Mouse (Mus musculus) MEL (cell line): ENCODE measurements around the gene Sapcd2. TPM values are rescaled to one million over a fixed set of nuclear protein-coding genes. Genes with fewer than 3 reads are reported as not detected.

Experiments
- DNase-seq: peaks from one replicate; pipeline ENCODE4 v3.0.0; 2011; ENCODE audit warnings: low read depth, low spot score
- H3K27ac ChIP-seq: 2 replicates; pipeline ENCODE4 v1.5.1; 2012; ENCODE audit warnings: low read depth, mild to moderate bottlenecking, control low read depth, low read length, moderate library complexity; ENCODE audit not compliant: control insufficient read depth
- H3K27me3 ChIP-seq, 2 experiments: fragments of 150-350 bp in 1 of 2; sonication (generic) in 1 of 2; 2 replicates each; pipeline ENCODE4 v1.6.1; 2012; ENCODE audit warnings: low read length in 2 of 2, mild to moderate bottlenecking in 2 of 2, improper control_type of control experiment in 1 of 2, moderate library complexity in 1 of 2; ENCODE audit not compliant: insufficient read depth in 2 of 2, control insufficient read depth in 1 of 2
- H3K36me3 ChIP-seq, 2 experiments: 2 replicates each; pipeline ENCODE4 v1.6.1; 2012 to 2014; ENCODE audit warnings: low read length in 2 of 2, improper control_type of control experiment in 1 of 2, inconsistent platforms in 1 of 2, mild to moderate bottlenecking in 1 of 2; ENCODE audit not compliant: insufficient read depth in 2 of 2, control insufficient read depth in 1 of 2
- H3K4me1 ChIP-seq, 2 experiments: fragments of 150-350 bp in 1 of 2; sonication (generic) in 1 of 2; 2 replicates each; pipeline ENCODE4 v1.6.1; 2012; ENCODE audit warnings: low read length in 2 of 2, improper control_type of control experiment in 1 of 2, mild to moderate bottlenecking in 1 of 2; ENCODE audit not compliant: insufficient read depth in 2 of 2, control insufficient read depth in 1 of 2
- H3K4me3 ChIP-seq, 2 experiments: fragments of 150-350 bp in 1 of 2; sonication (generic) in 1 of 2; 2 replicates each; pipeline ENCODE4 v1.5.1; 2012; ENCODE audit warnings: low read depth in 2 of 2, low read length in 2 of 2, mild to moderate bottlenecking in 2 of 2, moderate library complexity in 2 of 2, control low read depth in 1 of 2, improper control_type of control experiment in 1 of 2; ENCODE audit not compliant: control insufficient read depth in 1 of 2, insufficient read depth in 1 of 2
- H3K79me2 ChIP-seq: 2 replicates; pipeline ENCODE4 v1.6.1; 2012; ENCODE audit warnings: mild to moderate bottlenecking, low read length, moderate library complexity; ENCODE audit not compliant: control insufficient read depth, poor library complexity, insufficient read depth
- H3K9ac ChIP-seq: 2 replicates; pipeline ENCODE4 v1.6.1; 2012; ENCODE audit warnings: low read depth, mild to moderate bottlenecking, control low read depth, low read length, moderate library complexity; ENCODE audit not compliant: control insufficient read depth, poor library complexity, severe bottlenecking
- H3K9me3 ChIP-seq: fragments of 150-350 bp; sonication (generic); replicated peaks from 2 replicates; pipeline ENCODE4 v1.6.1; 2012; ENCODE audit warnings: mild to moderate bottlenecking, low read length, improper control_type of control experiment, moderate library complexity; ENCODE audit not compliant: insufficient read depth
- CTCF ChIP-seq, 3 experiments: IDR thresholded peaks in 2 of 3; conservative IDR thresholded peaks in 1 of 3; 2 replicates each; pipeline ENCODE4 v1.5.1; 2011 to 2012; ENCODE audit warnings: low read length in 3 of 3, low read depth in 2 of 3, mild to moderate bottlenecking in 2 of 3, improper control_type of control experiment in 1 of 3, inconsistent platforms in 1 of 3, mixed read lengths in 1 of 3, moderate library complexity in 1 of 3; ENCODE audit not compliant: control insufficient read depth in 1 of 3, insufficient read depth in 1 of 3, poor library complexity in 1 of 3, severe bottlenecking in 1 of 3
- E2F4 ChIP-seq: IDR thresholded peaks from 2 replicates; pipeline ENCODE4 v1.6.1; 2011; ENCODE audit warnings: low read depth, low read length, improper control_type of control experiment, borderline replicate concordance
- ELF1 ChIP-seq: IDR thresholded peaks from 2 replicates; pipeline ENCODE4 v1.6.1; 2014; ENCODE audit warnings: low read depth, mild to moderate bottlenecking, inconsistent platforms, low read length, improper control_type of control experiment, moderate library complexity
- GABPA ChIP-seq: IDR thresholded peaks from 2 replicates; pipeline ENCODE4 v1.6.1; 2012; ENCODE audit warnings: low read depth, mild to moderate bottlenecking, inconsistent platforms, low read length, improper control_type of control experiment, moderate library complexity
- GATA1 ChIP-seq: IDR thresholded peaks from 2 replicates; pipeline ENCODE4 v1.6.1; 2011; ENCODE audit warnings: low read depth, low read length, improper control_type of control experiment
- HCFC1 ChIP-seq: IDR thresholded peaks from 2 replicates; pipeline ENCODE4 v1.6.1; 2012; ENCODE audit warnings: low read depth, mild to moderate bottlenecking, inconsistent platforms, low read length, improper control_type of control experiment, moderate library complexity
- JUND ChIP-seq: IDR thresholded peaks from 2 replicates; pipeline ENCODE4 v1.6.1; 2011; ENCODE audit warnings: low read depth, mild to moderate bottlenecking, improper control_type of control experiment, low read length
- MAFK ChIP-seq: IDR thresholded peaks from 2 replicates; pipeline ENCODE4 v1.6.1; 2011; ENCODE audit warnings: low read depth, mild to moderate bottlenecking, low read length, improper control_type of control experiment, borderline replicate concordance
- MAX ChIP-seq: IDR thresholded peaks from 2 replicates; pipeline ENCODE4 v1.6.1; 2011; ENCODE audit warnings: low read length, improper control_type of control experiment
- MYB ChIP-seq: IDR thresholded peaks from 2 replicates; pipeline ENCODE4 v1.6.1; 2011; ENCODE audit warnings: mild to moderate bottlenecking, low read depth, low read length, improper control_type of control experiment
- NRF1 ChIP-seq: IDR thresholded peaks from 2 replicates; pipeline ENCODE4 v1.6.1; 2014; ENCODE audit warnings: low read depth, mild to moderate bottlenecking, inconsistent platforms, low read length, improper control_type of control experiment, moderate library complexity; ENCODE audit not compliant: poor library complexity, insufficient read depth, severe bottlenecking
- POLR2A ChIP-seq, 2 experiments: IDR thresholded peaks; 2 replicates each; pipeline ENCODE4 v1.6.1; 2011 to 2012; ENCODE audit warnings: low read length in 2 of 2, mild to moderate bottlenecking in 2 of 2, control low read depth in 1 of 2, improper control_type of control experiment in 1 of 2, low read depth in 1 of 2, moderate library complexity in 1 of 2; ENCODE audit not compliant: control insufficient read depth in 1 of 2, insufficient read depth in 1 of 2, poor library complexity in 1 of 2
- RCOR1 ChIP-seq: IDR thresholded peaks from 2 replicates; pipeline ENCODE4 v1.6.1; 2012; ENCODE audit warnings: low read depth, mild to moderate bottlenecking, inconsistent platforms, low read length, improper control_type of control experiment
- SMC3 ChIP-seq: IDR thresholded peaks from 2 replicates; pipeline ENCODE4 v1.6.1; 2011; ENCODE audit warnings: low read depth, low read length, improper control_type of control experiment
- TBP ChIP-seq: IDR thresholded peaks from 2 replicates; pipeline ENCODE4 v1.8.0; 2011; ENCODE audit warnings: low read depth, low read length, improper control_type of control experiment
- UBTF ChIP-seq: IDR thresholded peaks from 2 replicates; pipeline ENCODE4 v1.6.1; 2012; ENCODE audit warnings: low read depth, mild to moderate bottlenecking, inconsistent platforms, low read length, improper control_type of control experiment, moderate library complexity, borderline replicate concordance; ENCODE audit not compliant: insufficient read depth
- USF1 ChIP-seq: IDR thresholded peaks from 2 replicates; pipeline ENCODE4 v1.6.1; 2014; ENCODE audit warnings: low read depth, mild to moderate bottlenecking, inconsistent platforms, low read length, improper control_type of control experiment, moderate library complexity
- ZC3H11A ChIP-seq: IDR thresholded peaks from 2 replicates; pipeline ENCODE4 v1.6.1; 2012; ENCODE audit warnings: low read depth, mild to moderate bottlenecking, inconsistent platforms, low read length, improper control_type of control experiment
- ZKSCAN1 ChIP-seq: IDR thresholded peaks from 2 replicates; pipeline ENCODE4 v1.6.1; 2012; ENCODE audit warnings: low read depth, mild to moderate bottlenecking, inconsistent platforms, low read length, improper control_type of control experiment, moderate library complexity
- ZNF384 ChIP-seq: IDR thresholded peaks from 2 replicates; pipeline ENCODE4 v1.6.1; 2012; ENCODE audit warnings: low read depth, mild to moderate bottlenecking, inconsistent platforms, low read length, improper control_type of control experiment
- polyA plus RNA-seq, 2 experiments: library from polyadenylated mRNA; stranded (reverse) in 1 of 2; unstranded in 1 of 2; fragments of >175 nt in 1 of 2; fragments of >200 nt in 1 of 2; gene quantifications; 2 replicates each; pipeline versions ENCODE4 v1.2.1 to v1.2.4; 2012; ENCODE audit warnings: low replicate concordance in 2 of 2, low read depth in 1 of 2; ENCODE audit not compliant: insufficient read length in 2 of 2, insufficient read depth in 1 of 2, missing spikeins in 1 of 2
- total RNA-seq: library from RNA; depleted of rRNA; stranded (reverse); fragments of 300-350 nt; gene quantifications from 2 replicates; pipeline ENCODE4 v1.2.3, GENCODE M21; 2012

The Sapcd2 gene
- total and polyA plus RNA-seq, 3 experiments: 51.9 to 58.2 TPM; not detected in 1

DNA sequence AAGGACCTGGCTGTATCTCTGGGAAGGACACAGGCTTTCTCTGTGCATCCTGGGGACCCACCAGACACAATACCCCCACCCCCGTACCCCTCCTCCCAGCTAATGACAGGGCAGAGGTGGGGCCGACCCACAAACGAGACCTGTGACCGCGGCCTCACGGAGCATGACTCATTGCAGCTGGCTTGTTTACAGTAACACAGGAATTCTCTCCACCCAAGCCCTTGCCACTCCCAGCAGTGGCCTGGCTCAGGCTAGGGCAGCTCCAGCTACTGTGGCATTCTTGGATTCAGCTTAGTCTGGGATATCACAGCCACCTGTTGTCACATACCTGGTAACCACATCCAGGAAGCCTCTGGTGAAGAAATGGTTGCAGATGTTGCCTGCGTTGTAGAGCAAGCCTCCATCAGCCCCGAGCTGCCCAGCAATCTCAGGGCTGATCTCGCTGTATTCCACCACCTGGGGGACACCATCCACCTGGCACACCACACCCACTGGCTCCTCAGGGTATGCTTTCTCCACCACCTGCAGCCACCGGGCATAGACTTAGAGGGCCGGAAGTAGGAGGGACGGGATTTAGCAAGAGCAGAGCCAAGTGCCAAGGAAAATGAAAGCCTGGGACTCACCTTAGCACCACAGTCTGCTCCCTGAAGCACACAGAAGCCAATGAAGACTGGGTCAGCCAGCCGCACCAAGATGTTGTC is 8.5 kb upstream of the Sapcd2 start:
- Histone ChIP-seq H3K4me1 (peaks cover 3 to 11% of the 10 kb centered on the region in 2 experiments; a peak in 3 of 4 replicates), H3K27me3 (no peaks in the 10 kb centered on the region), H3K79me2 (no peaks in the 10 kb centered on the region)
- TF ChIP-seq UBTF: no peak
- no peak for TF ChIP-seq ZNF384
- TF ChIP-seq JUND: no peak
- TF ChIP-seq GATA1: no peak
- TF ChIP-seq E2F4: no peak
- TF ChIP-seq MAFK: no peak
- TF ChIP-seq ELF1: no peak
- TF ChIP-seq RCOR1: no peak
- TF ChIP-seq, all 39 proteins: peak for 0
- Histone ChIP-seq H3K9me3 (no peaks in the 10 kb centered on the region), H3K27ac (no peak overlapping the region), H3K9ac (no peak overlapping the region), H3K4me3 (no peak overlapping the region), H3K36me3 (peaks cover 0 to 3% of the 10 kb centered on the region in 2 experiments; a peak in 2 of 4 replicates)
- DNase-seq: no peak

DNA sequence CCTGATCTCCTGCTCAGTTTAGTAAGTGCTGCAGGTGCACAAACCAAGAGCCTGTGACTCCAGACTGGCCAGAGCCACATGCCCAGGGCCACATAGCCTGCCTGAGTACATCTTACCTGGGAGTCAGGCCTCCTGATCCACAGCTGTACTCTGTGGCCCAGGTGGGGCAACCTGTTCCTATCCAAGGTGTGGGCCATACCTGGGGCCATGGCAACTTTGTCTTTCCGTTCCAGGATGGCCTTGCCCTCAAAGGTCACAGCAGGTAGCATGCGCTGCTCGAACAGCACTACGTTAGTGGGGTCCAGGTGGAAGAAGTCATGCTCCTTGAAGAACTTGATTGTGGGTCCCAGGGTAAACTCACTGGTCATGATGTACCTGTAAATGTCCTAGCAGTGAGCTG is 7.8 kb upstream of the Sapcd2 start:
- Histone ChIP-seq H3K36me3 (peaks cover 0 to 3% of the 10 kb centered on the region in 2 experiments; a peak in 2 of 4 replicates), H3K27me3 (no peaks in the 10 kb centered on the region), H3K79me2 (no peaks in the 10 kb centered on the region), H3K4me3 (peak overlapping the region in 1 of 2 experiments; percentile 76; a peak in 1 of 4 replicates), H3K27ac (no peak overlapping the region), H3K9ac (peak overlapping the region; percentile 68; the same call in 1 of the 2 replicates), H3K9me3 (no peaks in the 10 kb centered on the region), H3K4me1 (peaks cover 3 to 11% of the 10 kb centered on the region in 2 experiments; a peak in 3 of 4 replicates)
- no peak for DNase-seq
- TF ChIP-seq USF1 (no peak), HCFC1 (no peak), TBP (no peak), NRF1 (no peak), ZC3H11A (no peak), CTCF (IDR thresholded peaks at IDR 0.05 in 2 of 3, conservative IDR thresholded peaks at IDR 0.05 in 1 of 3; ENCODE audit: control insufficient read depth in 1 of 3, insufficient read depth in 1 of 3, low read depth in 2 of 3, low read length in 3 of 3, poor library complexity in 1 of 3, severe bottlenecking in 1 of 3) (no peak), MAX (no peak), GABPA (no peak), UBTF (no peak), POLR2A (IDR thresholded peaks at IDR 0.05; ENCODE audit: control insufficient read depth in 1 of 2, insufficient read depth in 1 of 2, low read depth in 1 of 2, low read length in 2 of 2, poor library complexity in 1 of 2) (no peak), E2F4 (no peak), MYB (no peak), MAFK (no peak), ZKSCAN1 (no peak), SMC3 (no peak)
